Mouse (Mus musculus): ENCODE measurements around the gene Plcg2.

DNA sequence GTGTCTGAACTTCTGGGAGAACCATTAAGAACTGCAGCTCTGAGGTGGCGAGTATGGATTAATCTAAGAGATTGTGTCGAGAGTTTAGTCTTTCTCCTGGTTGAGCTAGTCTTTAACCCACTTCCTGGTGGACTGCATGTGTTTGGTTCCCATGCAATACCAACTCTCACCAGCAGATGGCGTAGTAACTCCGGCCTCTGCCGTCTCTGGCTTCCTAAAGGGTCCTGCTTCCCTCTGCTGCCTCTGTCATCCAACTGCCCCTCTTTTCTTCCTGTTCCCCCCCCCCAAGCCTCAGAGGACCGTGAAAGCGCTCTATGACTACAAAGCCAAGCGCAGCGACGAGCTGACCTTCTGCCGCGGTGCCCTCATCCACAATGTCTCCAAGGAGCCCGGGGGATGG lies 102.7 kb downstream of the Plcg2 start:
- TF ChIP-seq CTCF (IDR thresholded peaks at IDR 0.05) (peak; percentile 70), EP300 (IDR thresholded peaks at IDR 0.05) (no peak)

All from lung, postnatal 0 days (tissue).